ENCODE assay signal across 15 mouse cellular contexts in genomic region chr11:111961047-111961837, GRCm38 (mm10).
A peak's percentile ranks its signal among the peaks of the same experiment; 100 is the strongest.
DNase-seq lines count a peak whose midpoint lies in the region; ATAC-seq and TF ChIP-seq lines count a peak whose summit lies in the region.
"Had no signal": no experiment of that assay in that cellular context is flagged by ENCODE, and none has a peak within 500 bp of the region (broad histone marks: within the 10 kb centered on the region; RNA-seq: fewer than 3 reads in every experiment).

No protein-coding gene starts in this region.

- no peaks in the 10 kb centered on the region for H3K9me3 ChIP-seq in neural tube, embryonic 13.5 days
- no peaks in the 10 kb centered on the region for H3K9me3 ChIP-seq in neural tube, embryonic 15.5 days (replicated peaks)
- H3K9me3 ChIP-seq in liver, embryonic 11.5 days (ENCODE audit: control insufficient read depth, low read length): no peaks in the 10 kb centered on the region
- no peaks in the 10 kb centered on the region for H3K9me3 ChIP-seq in embryonic facial prominence, embryonic 10.5 days

- no peak for TF ChIP-seq CTCF in layer of hippocampus, adult 2 months (conservative IDR thresholded peaks at IDR 0.05)

- no peaks in the 10 kb centered on the region for H3K27me3 ChIP-seq in neural tube, embryonic 13.5 days
- H3K27me3 ChIP-seq in neural tube, embryonic 15.5 days (replicated peaks): no peaks in the 10 kb centered on the region
- no peaks in the 10 kb centered on the region for H3K27me3 ChIP-seq in liver, embryonic 11.5 days (replicated peaks; ENCODE audit: control insufficient read depth, insufficient read depth, low read length)
- no peaks in the 10 kb centered on the region for H3K27me3 ChIP-seq in embryonic facial prominence, embryonic 10.5 days (replicated peaks; ENCODE audit: low read depth, poor library complexity, severe bottlenecking)

- H3K36me3 ChIP-seq in neural tube, embryonic 13.5 days: no peaks in the 10 kb centered on the region
- no peaks in the 10 kb centered on the region for H3K36me3 ChIP-seq in neural tube, embryonic 15.5 days
- no peaks in the 10 kb centered on the region for H3K36me3 ChIP-seq in liver, embryonic 11.5 days (ENCODE audit: control insufficient read depth, insufficient read depth, low read length)
- no peaks in the 10 kb centered on the region for H3K36me3 ChIP-seq in embryonic facial prominence, embryonic 10.5 days (replicated peaks)

- H3K4me3 ChIP-seq in neural tube, embryonic 13.5 days: no peak overlapping the region
- no peak overlapping the region for H3K4me3 ChIP-seq in neural tube, embryonic 15.5 days (replicated peaks)
- H3K4me3 ChIP-seq in layer of hippocampus, adult 2 months: no peak overlapping the region
- no peak overlapping the region for H3K4me3 ChIP-seq in liver, embryonic 11.5 days (ENCODE audit: low read depth, low read length)
- H3K4me3 ChIP-seq in embryonic facial prominence, embryonic 10.5 days: no peak overlapping the region
- H3K4me3 ChIP-seq: erythroblast, embryonic 14.5 days had no signal

- DNase-seq in gastrocnemius, adult 18-20 months (ENCODE audit: low spot score): peak; percentile 1
- DNase-seq in gastrocnemius, postnatal 4 days (ENCODE audit: low spot score in 2 of 2): no peak
- DNase-seq in layer of hippocampus, adult 2 months (ENCODE audit: low spot score in 2 of 2): peak in 1 of 2 experiments; percentile 32
- DNase-seq in retina, embryonic 14.5 days (ENCODE audit: low spot score): peak; percentile 39
- no peak for DNase-seq in liver, embryonic 11.5 days (ENCODE audit: low spot score)
- no peak for DNase-seq in embryonic facial prominence, embryonic 10.5 days (ENCODE audit: low spot score)
- DNase-seq: adrenal gland, adult 2 months; B cell, adult 2 months; cerebellum, adult 8-10 months; gastrocnemius, postnatal 25 days had no signal

- no peak overlapping the region for H3K9ac ChIP-seq in neural tube, embryonic 13.5 days
- no peak overlapping the region for H3K9ac ChIP-seq in neural tube, embryonic 15.5 days (replicated peaks)
- H3K9ac ChIP-seq in liver, embryonic 11.5 days (ENCODE audit: low read depth, low read length): no peak overlapping the region
- H3K9ac ChIP-seq: lung, embryonic 14.5 days had no signal

- ATAC-seq in neural tube, embryonic 13.5 days (ENCODE audit: low read depth): 0 out of 2 replicates have a peak, but pooled peaks have one; percentile 59
- ATAC-seq in neural tube, embryonic 15.5 days (ENCODE audit: low FRiP score): no peak
- no peak for ATAC-seq in liver, embryonic 11.5 days (replicated peaks; ENCODE audit: low FRiP score)
- ATAC-seq: intestine, embryonic 16.5 days had no signal

- H3K27ac ChIP-seq in neural tube, embryonic 13.5 days (replicated peaks): peak overlapping the region; percentile 46; the same call in 1 of the 2 replicates
- H3K27ac ChIP-seq in neural tube, embryonic 15.5 days (replicated peaks): no peak overlapping the region
- peak overlapping the region; percentile 6 for H3K27ac ChIP-seq in layer of hippocampus, adult 2 months
- H3K27ac ChIP-seq in liver, embryonic 11.5 days (ENCODE audit: low read depth, low read length): no peak overlapping the region
- no peak overlapping the region for H3K27ac ChIP-seq in embryonic facial prominence, embryonic 10.5 days (replicated peaks)

- 39% methylated on average over 10 of the region's 10 CpGs for WGBS in neural tube, embryonic 13.5 days
- 39% methylated on average over 10 of the region's 10 CpGs for WGBS in neural tube, embryonic 15.5 days
- WGBS in liver, embryonic 11.5 days: 72% methylated on average over 10 of the region's 10 CpGs
- whole genome bisulfite sequencing in embryonic facial prominence, embryonic 10.5 days: 63% methylated on average over 10 of the region's 10 CpGs

- peaks cover 8% of the 10 kb centered on the region for H3K4me1 ChIP-seq in neural tube, embryonic 13.5 days (replicated peaks)
- H3K4me1 ChIP-seq in neural tube, embryonic 15.5 days: peaks cover 7% of the 10 kb centered on the region
- H3K4me1 ChIP-seq in liver, embryonic 11.5 days (replicated peaks; ENCODE audit: control insufficient read depth, insufficient read depth, low read length): no peaks in the 10 kb centered on the region
- peaks cover 24% of the 10 kb centered on the region for H3K4me1 ChIP-seq in embryonic facial prominence, embryonic 10.5 days

- no peak overlapping the region for H3K4me2 ChIP-seq in neural tube, embryonic 13.5 days
- H3K4me2 ChIP-seq in neural tube, embryonic 15.5 days: no peak overlapping the region
- no peak overlapping the region for H3K4me2 ChIP-seq in liver, embryonic 11.5 days
- H3K4me2 ChIP-seq: lung, embryonic 14.5 days had no signal

Comparison
In these comparisons a context has a peak if more than half of its experiments do, and no peak if none do; other contexts are left out.
1. DNase-seq: peak in gastrocnemius, adult 18-20 months (single experiment) and retina, embryonic 14.5 days (single experiment); none in gastrocnemius, postnatal 4 days (0 of 2), liver, embryonic 11.5 days (single experiment) and embryonic facial prominence, embryonic 10.5 days (single experiment).
2. H3K27ac ChIP-seq: peak in neural tube, embryonic 13.5 days (single experiment) and layer of hippocampus, adult 2 months (single experiment); none in neural tube, embryonic 15.5 days (single experiment), liver, embryonic 11.5 days (single experiment) and embryonic facial prominence, embryonic 10.5 days (single experiment).